Mouse (Mus musculus) limb, embryonic 13.5 days (tissue): ENCODE data around the gene Hydin. TPM values are rescaled to one million over a fixed set of nuclear protein-coding genes. Genes with fewer than 3 reads are reported as not detected.

Experiments used
- ATAC-seq: fragments of 200-750 bp; cut with Nextera tagmentation; 2 replicates; pipeline ENCODE4 v1.8.0; 2017; ENCODE audit warnings: low read depth, moderate number of reproducible peaks, moderate TSS enrichment; ENCODE audit not compliant: low FRiP score
- H3K27ac ChIP-seq: fragments of 300-500 bp; sonication (generic); 2 replicates; pipeline ENCODE4 v1.5.1; 2015; ENCODE audit warnings: inconsistent platforms, mild to moderate bottlenecking, moderate library complexity
- H3K27me3 ChIP-seq: fragments of 300-500 bp; sonication (generic); 2 replicates; pipeline ENCODE4 v1.6.1; 2015; ENCODE audit warnings: mild to moderate bottlenecking, inconsistent platforms
- H3K36me3 ChIP-seq: fragments of 300-500 bp; sonication (generic); 2 replicates; pipeline ENCODE4 v1.6.1; 2015; ENCODE audit warnings: inconsistent platforms, mild to moderate bottlenecking, moderate library complexity
- H3K4me1 ChIP-seq: fragments of 300-500 bp; sonication (generic); 2 replicates; pipeline ENCODE4 v1.6.1; 2015; ENCODE audit warnings: inconsistent platforms
- H3K4me2 ChIP-seq: fragments of 300-500 bp; sonication (generic); replicated peaks from 2 replicates; pipeline ENCODE4 v1.6.1; 2015; ENCODE audit warnings: inconsistent platforms, mild to moderate bottlenecking, moderate library complexity
- H3K4me3 ChIP-seq: fragments of 300-500 bp; sonication (generic); 2 replicates; pipeline ENCODE4 v1.5.1; 2015; ENCODE audit warnings: moderate library complexity, mild to moderate bottlenecking, inconsistent platforms
- H3K9ac ChIP-seq: fragments of 300-500 bp; sonication (generic); 2 replicates; pipeline ENCODE4 v1.6.1; 2015; ENCODE audit warnings: mild to moderate bottlenecking, inconsistent platforms
- H3K9me3 ChIP-seq: fragments of 300-500 bp; sonication (generic); 2 replicates; pipeline ENCODE4 v1.6.1; 2016; ENCODE audit warnings: inconsistent platforms
- WGBS: fragments of 180-500 bp; shearing (Covaris S2); methylation state at CpG from one replicate; pipeline ENCODE4 v1.1.7; 2015; 5-methylcytosine and 5-hydroxymethylcytosine counted together
- polyA plus RNA-seq: library from polyadenylated mRNA; unstranded; fragments of >200 nt; fragmentation: Nextera tagmentation; extraction: Ambion mirVana; gene quantifications from 2 replicates; pipeline ENCODE4 v1.2.1, GENCODE M21; 2015

The Hydin gene
- polyA plus RNA-seq, 1 experiment from 2014 or later = 0.28 TPM

GRCm38 (mm10) chr8:110404516-110404915 is 137.7 kb downstream of the Hydin start:
- Histone ChIP-seq H3K9me3 (peaks cover 6% of the 10 kb centered on the region), H3K4me2 (no peak overlapping the region), H3K27ac (no peak overlapping the region), H3K36me3 (no peaks in the 10 kb centered on the region), H3K4me3 (no peak overlapping the region), H3K4me1 (no peaks in the 10 kb centered on the region), H3K27me3 (no peaks in the 10 kb centered on the region), H3K9ac (no peak overlapping the region)
- ATAC-seq = no peak
- WGBS = 89% methylated on average over 3 of the region's 3 CpGs

- 80% methylated on average over 4 of the region's 4 CpGs for WGBS
- peaks cover 11% of the 10 kb centered on the region for H3K4me1 ChIP-seq
- H3K27ac ChIP-seq = no peak overlapping the region
- H3K27me3 ChIP-seq = no peaks in the 10 kb centered on the region
- no peak overlapping the region for H3K4me3 ChIP-seq
- ATAC-seq = no peak
- no peak overlapping the region for H3K9ac ChIP-seq
- H3K4me2 ChIP-seq = no peak overlapping the region
- no peaks in the 10 kb centered on the region for H3K9me3 ChIP-seq
- H3K36me3 ChIP-seq = no peaks in the 10 kb centered on the region
Observed at GRCm38 (mm10) chr8:110415121-110415520, 148.3 kb downstream of the Hydin start.

GRCm38 (mm10) chr8:110416931-110417330 is 150.2 kb downstream of the Hydin start:
- no peaks in the 10 kb centered on the region for H3K36me3 ChIP-seq
- no peak for ATAC-seq
- WGBS = 92% methylated on average over 3 of the region's 3 CpGs
- no peak overlapping the region for H3K4me2 ChIP-seq
- peaks cover 11% of the 10 kb centered on the region for H3K4me1 ChIP-seq
- no peak overlapping the region for H3K27ac ChIP-seq
- H3K9me3 ChIP-seq = no peaks in the 10 kb centered on the region
- H3K4me3 ChIP-seq = no peak overlapping the region
- H3K27me3 ChIP-seq = no peaks in the 10 kb centered on the region
- no peak overlapping the region for H3K9ac ChIP-seq

- Histone ChIP-seq H3K4me1 (peaks cover 5% of the 10 kb centered on the region), H3K4me2 (no peak overlapping the region), H3K27ac (no peak overlapping the region), H3K27me3 (no peaks in the 10 kb centered on the region), H3K9ac (no peak overlapping the region), H3K36me3 (no peaks in the 10 kb centered on the region), H3K4me3 (no peak overlapping the region), H3K9me3 (no peaks in the 10 kb centered on the region)
- 91% methylated on average over 7 of the region's 7 CpGs for WGBS
- ATAC-seq = no peak
Observed at GRCm38 (mm10) chr8:110417801-110418200, 151.0 kb downstream of the Hydin start.

- ATAC-seq = no peak
- Histone ChIP-seq H3K9ac (no peak overlapping the region), H3K4me3 (no peak overlapping the region), H3K4me1 (no peaks in the 10 kb centered on the region), H3K27me3 (no peaks in the 10 kb centered on the region), H3K4me2 (no peak overlapping the region), H3K9me3 (no peaks in the 10 kb centered on the region), H3K27ac (no peak overlapping the region), H3K36me3 (no peaks in the 10 kb centered on the region)
- 89% methylated on average over 5 of the region's 5 CpGs for WGBS
Observed at GRCm38 (mm10) chr8:110419711-110420110, 152.9 kb downstream of the Hydin start.

- WGBS = 84% methylated on average over 3 of the region's 3 CpGs
- ATAC-seq = no peak
- H3K36me3 ChIP-seq = no peaks in the 10 kb centered on the region
Observed at GRCm38 (mm10) chr8:110420221-110420620, 153.4 kb downstream of the Hydin start.

GRCm38 (mm10) chr8:110424146-110424545 is 157.4 kb downstream of the Hydin start:
- no peaks in the 10 kb centered on the region for H3K27me3 ChIP-seq
- H3K27ac ChIP-seq = no peak overlapping the region
- no peaks in the 10 kb centered on the region for H3K4me1 ChIP-seq
- no peaks in the 10 kb centered on the region for H3K36me3 ChIP-seq
- H3K4me2 ChIP-seq = no peak overlapping the region
- whole genome bisulfite sequencing = 80% methylated on average over 8 of the region's 8 CpGs
- ATAC-seq = no peak
- H3K4me3 ChIP-seq = no peak overlapping the region
- H3K9ac ChIP-seq = no peak overlapping the region
- H3K9me3 ChIP-seq = no peaks in the 10 kb centered on the region

More at GRCm38 (mm10) chr8:110420221-110420620, 153.4 kb downstream of the Hydin start:
- no peaks in the 10 kb centered on the region for H3K9me3 ChIP-seq
- no peak overlapping the region for H3K4me3 ChIP-seq
- H3K4me2 ChIP-seq = no peak overlapping the region
- H3K4me1 ChIP-seq = no peaks in the 10 kb centered on the region
- H3K9ac ChIP-seq = no peak overlapping the region
- no peaks in the 10 kb centered on the region for H3K27me3 ChIP-seq
- H3K27ac ChIP-seq = no peak overlapping the region

GRCm38 (mm10) chr8:110431340-110431739 is 164.6 kb downstream of the Hydin start:
- WGBS = 79% methylated on average over 3 of the region's 3 CpGs
- no peaks in the 10 kb centered on the region for H3K27me3 ChIP-seq
- H3K4me3 ChIP-seq = no peak overlapping the region

GRCm38 (mm10) chr8:110440528-110440927 is 173.8 kb downstream of the Hydin start:
- no peaks in the 10 kb centered on the region for H3K36me3 ChIP-seq
- H3K9me3 ChIP-seq = no peaks in the 10 kb centered on the region
- no peak overlapping the region for H3K4me3 ChIP-seq
- H3K9ac ChIP-seq = no peak overlapping the region
- no peaks in the 10 kb centered on the region for H3K27me3 ChIP-seq
- WGBS = 82% methylated on average over 4 of the region's 4 CpGs
- H3K4me1 ChIP-seq = no peaks in the 10 kb centered on the region
- no peak overlapping the region for H3K4me2 ChIP-seq
- no peak for ATAC-seq
- no peak overlapping the region for H3K27ac ChIP-seq

More at GRCm38 (mm10) chr8:110431340-110431739, 164.6 kb downstream of the Hydin start:
- Histone ChIP-seq H3K4me1 (no peaks in the 10 kb centered on the region), H3K27ac (no peak overlapping the region), H3K9ac (no peak overlapping the region), H3K4me2 (no peak overlapping the region), H3K9me3 (no peaks in the 10 kb centered on the region), H3K36me3 (no peaks in the 10 kb centered on the region)
- no peak for ATAC-seq

GRCm38 (mm10) chr8:110444276-110444675 is 177.5 kb downstream of the Hydin start:
- Histone ChIP-seq H3K4me1 (no peaks in the 10 kb centered on the region), H3K9ac (no peak overlapping the region), H3K27ac (no peak overlapping the region), H3K36me3 (no peaks in the 10 kb centered on the region), H3K9me3 (no peaks in the 10 kb centered on the region), H3K27me3 (no peaks in the 10 kb centered on the region), H3K4me2 (no peak overlapping the region), H3K4me3 (no peak overlapping the region)
- ATAC-seq = no peak
- 78% methylated on average over 2 of the region's 2 CpGs for WGBS

GRCm38 (mm10) chr8:110450463-110450862 is 183.7 kb downstream of the Hydin start:
- H3K27ac ChIP-seq = no peak overlapping the region
- H3K27me3 ChIP-seq = no peaks in the 10 kb centered on the region
- no peaks in the 10 kb centered on the region for H3K9me3 ChIP-seq
- H3K4me2 ChIP-seq = no peak overlapping the region
- no peak for ATAC-seq
- no peaks in the 10 kb centered on the region for H3K36me3 ChIP-seq
- H3K4me3 ChIP-seq = no peak overlapping the region
- no peaks in the 10 kb centered on the region for H3K4me1 ChIP-seq
- no peak overlapping the region for H3K9ac ChIP-seq
- WGBS = 87% methylated on average over 6 of the region's 6 CpGs

GRCm38 (mm10) chr8:110454466-110454865 is 187.7 kb downstream of the Hydin start:
- H3K36me3 ChIP-seq = no peaks in the 10 kb centered on the region
- H3K4me2 ChIP-seq = no peak overlapping the region
- no peak overlapping the region for H3K27ac ChIP-seq
- no peak overlapping the region for H3K4me3 ChIP-seq
- H3K9me3 ChIP-seq = no peaks in the 10 kb centered on the region
- no peaks in the 10 kb centered on the region for H3K4me1 ChIP-seq
- ATAC-seq = no peak
- WGBS = 86% methylated on average over 4 of the region's 4 CpGs
- no peaks in the 10 kb centered on the region for H3K27me3 ChIP-seq
- H3K9ac ChIP-seq = no peak overlapping the region

- H3K9ac ChIP-seq = no peak overlapping the region
- ATAC-seq = no peak
- no peak overlapping the region for H3K4me2 ChIP-seq
- H3K27me3 ChIP-seq = no peaks in the 10 kb centered on the region
- no peaks in the 10 kb centered on the region for H3K36me3 ChIP-seq
- H3K4me3 ChIP-seq = no peak overlapping the region
- H3K27ac ChIP-seq = no peak overlapping the region
- no peaks in the 10 kb centered on the region for H3K9me3 ChIP-seq
- WGBS = 75% methylated on average over 4 of the region's 4 CpGs
- no peaks in the 10 kb centered on the region for H3K4me1 ChIP-seq
Observed at GRCm38 (mm10) chr8:110457424-110457823, 190.6 kb downstream of the Hydin start.
